Mouse (Mus musculus) effector memory CD4-positive, alpha-beta T cell, adult 7 months (primary cell): Measurements from ENCODE around the gene Tas2r102. TPM values are rescaled to one million over a fixed set of nuclear protein-coding genes. Genes with fewer than 3 reads are reported as not detected.

Source experiments
- polyA plus RNA-seq: library from polyadenylated mRNA; unstranded; fragments of 100-300 nt; shearing (Covaris generic); gene quantifications from one replicate; pipeline ENCODE4 v1.2.1, GENCODE M21; 2017

Gene Tas2r102
- not detected for polyA plus RNA-seq

DNA sequence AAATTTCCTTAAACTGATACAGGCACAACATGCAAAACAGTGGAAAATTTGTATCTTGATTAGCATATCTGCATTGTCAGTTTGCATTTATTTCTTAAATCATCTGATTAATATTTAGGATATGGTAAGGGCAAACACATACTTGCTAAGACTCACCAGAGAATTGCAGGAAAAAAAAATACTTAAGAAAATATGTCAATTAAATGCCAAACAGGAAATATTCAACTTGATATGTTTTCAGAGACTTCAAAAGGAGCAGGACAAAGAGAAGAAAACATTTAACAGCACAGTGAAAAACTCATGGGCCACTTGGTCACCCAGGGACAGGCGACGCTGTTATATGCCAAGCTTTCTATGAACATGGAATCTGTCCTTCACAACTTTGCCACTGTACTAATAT lies at the start of gene Tas2r102:
TSS of gene Tas2r102 (plus strand) at position 301 of the 400 bp plus-strand sequence.

DNA sequence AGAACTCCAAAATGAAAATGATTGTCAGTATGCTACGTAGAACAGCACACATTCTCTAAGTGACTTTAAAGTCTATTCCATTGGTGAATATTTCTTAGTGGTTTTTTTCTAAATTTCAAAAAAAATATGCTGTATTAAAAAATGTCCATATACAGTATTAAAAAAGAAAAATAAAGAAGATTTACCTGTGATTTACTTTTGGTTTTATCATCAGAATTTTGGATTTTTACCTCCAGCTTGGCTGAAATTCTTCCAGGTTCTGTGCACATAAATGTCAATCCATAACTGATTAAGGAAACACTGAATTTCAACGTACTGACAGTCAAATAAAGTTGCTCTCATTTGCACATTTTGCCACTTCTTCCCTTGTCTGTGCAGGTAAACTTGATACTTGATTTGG lies 24.0 kb upstream of the Tas2r102 start, which contains the start of gene Tas2r115:
TSS of gene Tas2r115 (minus strand) at position 101 of the 400 bp plus-strand sequence.

DNA sequence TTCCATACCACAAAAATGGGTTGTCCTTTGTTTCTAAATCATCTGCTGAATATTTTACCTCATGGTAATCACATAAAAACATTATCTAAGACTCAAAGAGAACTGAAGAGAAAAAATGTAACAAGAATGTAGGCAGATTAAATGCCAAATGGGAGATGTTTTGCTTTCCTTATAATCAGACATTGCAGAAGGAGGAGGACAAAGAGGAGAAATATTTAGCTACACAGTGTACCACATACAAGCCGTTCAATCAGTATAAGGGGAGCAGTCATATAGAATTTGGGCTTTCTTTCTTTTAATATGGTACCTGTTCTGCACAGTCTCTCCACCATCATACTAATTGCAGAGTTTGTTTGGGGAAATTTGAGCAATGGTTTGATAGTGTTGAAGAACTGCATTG lies 7.5 kb upstream of the Tas2r102 start, which contains the start of gene Tas2r124:
TSS of gene Tas2r124 (plus strand) at position 301 of the 400 bp plus-strand sequence.

DNA sequence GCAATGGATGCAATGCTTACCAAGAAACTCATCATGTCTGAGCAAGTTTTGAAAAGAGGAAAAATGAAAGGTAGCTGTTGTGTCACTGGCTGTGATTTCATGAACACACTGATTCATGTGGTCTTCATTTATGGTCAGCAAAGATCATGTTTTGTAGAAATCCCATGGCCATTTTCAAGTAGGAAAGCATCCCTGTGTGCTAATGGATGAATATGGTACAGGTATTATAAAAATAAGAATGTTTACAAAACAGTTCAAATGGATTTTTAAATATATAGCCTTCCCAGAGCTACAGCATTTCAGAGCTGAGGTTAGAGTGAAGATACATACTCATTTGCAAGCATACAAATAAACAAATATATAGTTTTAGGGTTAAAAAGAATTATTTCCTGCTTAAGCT lies 16.1 kb downstream of the Tas2r102 start, which contains the start of gene Tas2r136:
TSS of gene Tas2r136 (minus strand) at position 101 of the 400 bp plus-strand sequence.

DNA sequence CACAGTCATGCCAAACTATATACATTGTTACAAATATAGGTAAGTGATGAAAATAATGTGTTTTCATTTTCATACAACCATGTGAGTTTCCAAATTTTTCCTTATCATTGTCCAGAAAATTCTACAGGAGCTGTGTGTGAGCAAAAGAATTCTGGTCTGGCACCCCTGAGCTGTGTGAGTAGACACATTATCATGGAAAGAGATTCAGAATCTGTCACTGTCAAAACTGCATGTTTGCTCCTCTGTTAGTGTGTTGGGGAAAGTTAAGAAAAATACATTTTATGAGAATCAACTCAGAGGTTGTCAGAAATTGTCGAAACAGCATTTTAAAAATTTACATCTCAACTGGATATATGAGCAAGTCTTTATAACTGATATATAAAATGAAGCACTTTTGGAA lies 40.6 kb downstream of the Tas2r102 start, which contains the start of gene Tas2r117:
TSS of gene Tas2r117 (plus strand) at position 301 of the 400 bp plus-strand sequence.

Other genes with a start within 250 kb of the Tas2r102 start
- not detected for gene Prh1, start 192.3 kb upstream of the Tas2r102 start, polyA plus RNA-seq
- not detected for gene Prp2, start 166.2 kb upstream of the Tas2r102 start, polyA plus RNA-seq
- gene A630073D07Rik, start 110.6 kb upstream of the Tas2r102 start, polyA plus RNA-seq = not detected
- not detected for gene Tas2r120, start 105.2 kb upstream of the Tas2r102 start, polyA plus RNA-seq
- gene Tas2r121, start 61.1 kb upstream of the Tas2r102 start, polyA plus RNA-seq = not detected
- not detected for gene Tas2r122, start 50.2 kb upstream of the Tas2r102 start, polyA plus RNA-seq
- gene Tas2r115, start 24.1 kb upstream of the Tas2r102 start, polyA plus RNA-seq = not detected
- gene Tas2r124, start 7.4 kb upstream of the Tas2r102 start, polyA plus RNA-seq = not detected
- not detected for gene Tas2r136, start 16.0 kb downstream of the Tas2r102 start, polyA plus RNA-seq
- gene Tas2r117, start 40.7 kb downstream of the Tas2r102 start, polyA plus RNA-seq = not detected
- gene Tas2r123, start 85.0 kb downstream of the Tas2r102 start, polyA plus RNA-seq = not detected
- not detected for gene Tas2r116, start 93.3 kb downstream of the Tas2r102 start, polyA plus RNA-seq
- gene Tas2r110, start 105.9 kb downstream of the Tas2r102 start, polyA plus RNA-seq = not detected
- gene Tas2r113, start 130.9 kb downstream of the Tas2r102 start, polyA plus RNA-seq = not detected
- not detected for gene Tas2r125, start 147.5 kb downstream of the Tas2r102 start, polyA plus RNA-seq
- gene Tas2r129, start 189.0 kb downstream of the Tas2r102 start, polyA plus RNA-seq = not detected
- not detected for gene Tas2r131, start 195.8 kb downstream of the Tas2r102 start, polyA plus RNA-seq
- not detected for gene Tas2r109, start 218.8 kb downstream of the Tas2r102 start, polyA plus RNA-seq